Mouse (Mus musculus): ENCODE results near the gene Fat4. TPM values are rescaled to one million over a fixed set of nuclear protein-coding genes. Genes with fewer than 3 reads are reported as not detected.

The Fat4 gene
- total RNA-seq, 2 experiments from 2014 or later: 44.6 to 46.4 TPM

DNA sequence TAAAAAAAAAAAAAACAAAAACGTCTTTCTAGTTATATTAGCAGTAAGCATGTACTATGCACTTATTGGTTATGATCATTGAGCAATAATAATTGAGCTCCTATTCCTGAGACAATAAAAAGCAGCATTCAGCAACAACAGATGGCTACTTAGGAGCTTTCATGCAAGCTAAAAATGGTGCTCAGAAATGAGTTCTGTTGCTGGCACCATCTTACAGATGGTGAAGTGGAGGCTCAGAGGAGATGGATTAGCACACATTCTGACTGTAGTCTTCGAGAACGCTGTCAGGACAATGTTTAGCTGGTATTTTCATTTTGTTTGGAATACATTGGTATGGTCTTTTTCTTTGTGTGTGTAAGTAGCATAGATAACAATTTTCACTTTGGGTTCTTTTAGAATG, 20.1 kb downstream of the Fat4 start:
- DNase-seq (ENCODE audit: low spot score in 2 of 2): no peak

DNA sequence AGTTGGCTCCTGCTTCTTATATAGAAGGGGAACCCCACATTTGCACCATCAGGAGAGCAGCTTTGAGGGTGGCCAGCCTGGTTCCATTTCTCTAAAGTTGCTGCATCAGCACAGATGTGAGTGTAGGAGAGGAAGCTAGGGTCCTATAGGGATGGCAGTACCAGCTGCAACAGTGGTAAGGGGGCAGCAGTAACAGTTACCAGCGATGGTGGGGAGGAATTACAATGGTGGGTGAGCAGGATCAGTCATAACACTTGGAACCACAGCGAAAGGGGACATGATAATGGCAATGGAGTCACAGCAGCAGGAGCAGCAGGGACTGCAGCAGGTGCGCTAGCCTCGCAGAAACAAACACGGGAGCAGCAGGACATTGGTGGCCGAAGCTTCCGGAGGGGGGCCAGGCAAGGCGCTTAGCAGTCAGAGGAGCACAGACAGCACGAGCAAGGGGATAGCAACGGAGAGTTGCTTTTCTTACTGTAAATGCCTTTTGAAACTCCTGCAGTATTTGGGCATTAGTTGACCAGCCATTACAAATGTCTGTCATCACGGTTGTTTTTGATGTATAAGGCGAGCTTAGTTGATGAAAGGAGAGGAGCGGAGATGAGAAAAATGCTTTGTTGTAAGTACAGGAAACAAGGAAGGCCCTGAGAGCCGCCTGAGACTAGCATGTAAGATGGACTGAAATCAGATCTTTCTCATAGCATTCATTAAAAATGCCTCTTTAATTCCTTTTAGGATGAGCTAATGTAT, 21.1 kb downstream of the Fat4 start:
- no peak for DNase-seq (ENCODE audit: low spot score in 2 of 2)

DNA sequence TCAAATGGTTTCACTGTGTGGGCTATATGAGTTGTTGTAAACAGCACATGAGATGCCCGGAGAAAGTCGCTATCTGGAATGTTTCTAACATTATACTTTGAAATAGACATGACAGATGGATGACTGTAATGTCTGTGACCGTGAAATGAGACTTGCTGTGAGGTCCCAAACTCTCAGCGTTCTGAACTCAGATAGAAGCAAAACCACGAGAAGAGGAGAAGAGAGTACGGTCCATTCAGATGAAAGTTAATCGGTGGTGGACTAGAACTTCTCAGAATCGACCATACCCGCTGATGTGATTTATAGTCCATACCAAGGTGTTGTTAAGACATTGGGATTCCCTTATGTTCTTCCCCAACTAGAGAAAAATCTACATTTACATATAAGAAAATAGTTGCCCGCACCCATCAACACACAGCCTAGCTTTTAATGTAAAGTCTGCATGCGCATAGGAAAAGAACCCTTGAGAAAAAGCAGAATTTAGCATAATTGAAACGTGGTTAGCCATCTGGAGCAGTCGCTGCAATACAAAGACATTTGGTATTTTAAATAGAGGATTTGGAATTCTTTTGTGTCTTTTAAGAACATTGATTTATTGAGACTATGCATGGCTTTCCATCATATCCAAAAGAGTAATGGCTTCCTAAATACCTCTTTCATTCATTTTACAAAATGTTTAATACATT, 21.8 kb downstream of the Fat4 start:
- no peak for DNase-seq (ENCODE audit: low spot score in 2 of 2)

DNA sequence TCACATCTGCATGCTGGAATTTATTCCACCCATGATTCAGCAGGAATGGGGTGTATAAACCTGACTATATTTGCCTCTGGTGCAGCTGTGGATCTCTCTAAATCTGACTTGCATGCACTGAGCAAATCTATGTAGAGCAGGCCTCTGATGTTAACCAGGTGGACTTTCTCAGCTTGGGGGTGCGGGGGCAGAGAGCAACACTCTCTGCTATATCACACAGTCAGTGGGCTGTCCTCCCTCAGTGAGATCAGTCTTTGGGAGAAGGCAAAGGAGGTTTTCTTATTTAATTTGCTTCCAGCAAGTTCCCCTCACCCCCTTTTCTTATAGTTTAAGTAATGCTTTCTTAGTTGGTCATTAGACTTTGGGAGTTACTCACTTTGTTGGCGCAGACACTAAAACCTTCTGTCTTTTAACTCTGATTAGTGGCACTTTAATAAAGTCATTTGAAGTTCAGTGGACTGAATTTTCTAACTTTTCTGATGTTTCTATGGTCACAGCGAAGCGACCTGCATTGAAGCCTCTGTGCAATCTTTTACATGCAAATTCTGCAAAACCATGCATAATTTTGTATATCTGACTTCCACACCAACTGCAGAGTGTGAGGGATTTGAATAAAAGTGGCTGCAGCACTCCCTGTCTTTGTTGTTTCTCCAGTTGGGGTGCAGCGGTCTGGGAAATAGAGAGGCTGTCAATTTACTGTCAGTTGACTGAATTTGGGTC, 26.2 kb downstream of the Fat4 start:
- no peak for DNase-seq (ENCODE audit: low spot score in 2 of 2)

DNA sequence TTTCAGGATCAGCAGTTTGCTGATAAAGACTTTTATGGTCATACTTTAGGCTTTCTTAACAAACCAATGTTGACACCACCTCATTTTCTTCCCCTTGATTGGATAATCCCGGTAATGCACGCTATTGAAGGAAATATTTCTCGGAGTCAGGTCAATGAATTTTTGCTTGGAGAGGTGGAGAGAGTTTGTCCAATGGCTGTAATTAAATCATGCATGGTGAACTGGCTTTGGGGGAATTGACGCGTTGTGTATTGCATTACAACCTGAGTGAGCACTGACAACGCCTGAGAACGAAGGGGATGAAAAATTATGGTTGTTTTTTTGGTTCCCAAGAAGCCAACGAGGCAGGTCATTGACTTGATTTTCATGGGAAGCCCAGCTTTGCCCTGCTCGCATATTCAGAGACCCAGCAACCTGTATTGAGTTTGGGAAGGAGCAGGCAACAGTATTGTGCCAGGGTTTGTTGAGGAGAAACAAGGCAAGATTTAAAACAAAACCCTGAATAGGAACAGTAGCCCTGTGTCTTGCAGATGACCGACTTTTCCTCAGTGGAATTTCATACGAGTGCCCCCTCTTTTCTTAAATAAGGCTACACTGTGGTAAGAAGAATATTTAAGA, 26.9 kb downstream of the Fat4 start:
- no peak for DNase-seq (ENCODE audit: low spot score in 2 of 2)

DNA sequence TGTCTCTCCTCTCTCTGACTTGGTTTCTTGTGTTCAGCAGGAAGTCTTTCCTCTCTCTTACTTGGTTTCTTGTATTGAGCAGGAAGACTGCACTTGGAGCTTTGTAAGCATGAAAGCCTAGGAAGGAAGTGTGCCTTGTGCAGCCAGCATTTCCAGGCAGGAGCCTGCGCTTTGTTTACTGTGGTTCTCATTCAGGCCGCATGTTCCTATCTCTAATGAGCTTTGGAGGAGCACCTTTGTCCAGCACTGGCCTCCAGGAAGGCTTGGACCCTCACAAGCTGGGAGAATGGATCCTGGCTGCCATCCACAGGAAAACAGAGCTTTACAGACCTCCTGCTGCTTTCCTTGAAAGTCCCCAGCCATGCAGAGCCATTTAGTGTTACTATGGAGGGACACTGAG, 32.2 kb downstream of the Fat4 start:
- DNase-seq (ENCODE audit: low spot score in 2 of 2): peak in 1 of 2 experiments; percentile 41

DNA sequence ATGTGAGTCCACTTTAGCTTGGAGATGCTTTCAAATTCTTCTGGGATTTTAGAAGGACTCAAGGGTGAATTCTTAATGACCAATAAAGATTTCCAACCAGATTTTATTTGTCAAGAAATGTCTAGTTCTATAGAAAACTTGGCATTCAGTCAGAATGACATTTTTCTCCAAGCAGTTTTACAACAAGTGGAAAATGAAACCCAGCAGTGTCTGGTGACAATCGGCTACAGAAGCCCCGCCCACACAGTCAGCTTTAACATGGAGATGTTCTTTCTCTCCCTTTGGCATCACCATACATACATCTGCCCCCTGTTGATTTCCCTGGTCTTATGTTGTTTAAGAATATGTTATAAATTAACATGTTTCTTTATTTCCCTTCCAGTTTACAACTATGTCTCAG, 34.3 kb downstream of the Fat4 start:
- no peak for DNase-seq (ENCODE audit: low spot score in 2 of 2)

DNA sequence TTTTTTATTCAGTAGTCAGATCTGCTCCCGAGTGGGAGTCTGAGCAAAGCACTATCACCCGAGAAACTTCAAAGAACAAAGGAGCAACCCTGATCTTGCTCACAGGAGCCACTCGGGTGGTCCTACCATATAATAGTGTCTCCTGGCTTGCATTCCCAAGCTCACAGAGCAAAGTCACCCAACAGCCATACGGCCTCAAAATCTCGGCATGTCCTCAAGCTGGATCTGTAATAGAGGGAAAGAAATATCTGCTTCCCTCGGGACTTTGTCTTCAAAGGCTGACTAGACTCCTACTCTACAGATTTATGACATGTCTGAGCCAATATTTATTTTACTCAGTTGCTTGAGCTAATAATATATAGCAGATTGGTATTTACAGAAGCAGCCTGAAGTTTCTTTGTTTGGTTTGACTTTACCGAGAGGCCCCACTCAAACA, 36.5 kb downstream of the Fat4 start:
- DNase-seq (ENCODE audit: low spot score in 2 of 2): no peak

DNA sequence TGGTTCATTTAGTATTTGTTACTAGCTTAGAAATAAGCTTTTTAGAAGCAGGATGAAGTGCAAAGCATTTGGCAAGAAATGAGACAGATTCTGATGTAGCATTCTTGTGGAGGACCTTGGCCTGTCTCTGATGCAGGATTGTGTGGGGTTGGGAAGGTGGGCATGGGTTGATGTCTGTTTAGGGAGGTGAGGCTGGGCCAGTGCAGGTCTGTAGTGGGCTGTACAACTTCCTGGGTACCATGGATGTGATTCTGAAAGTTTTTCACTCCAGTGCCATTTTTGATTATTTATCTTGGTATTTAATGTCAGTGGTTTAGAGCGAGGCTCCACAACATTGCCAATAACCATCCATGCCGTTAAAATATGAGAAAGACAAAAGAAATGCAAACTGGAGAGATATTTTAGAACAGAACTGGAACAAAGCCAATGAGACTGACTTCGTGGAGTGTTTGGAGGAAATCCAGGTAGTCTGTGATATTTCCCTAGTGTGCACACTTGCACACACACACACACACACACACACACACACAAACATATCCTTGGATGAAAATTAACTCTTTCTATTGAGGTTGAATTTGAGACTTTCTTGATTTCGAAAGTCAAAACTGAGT, 41.4 kb downstream of the Fat4 start:
- no peak for DNase-seq (ENCODE audit: low spot score in 2 of 2)

DNA sequence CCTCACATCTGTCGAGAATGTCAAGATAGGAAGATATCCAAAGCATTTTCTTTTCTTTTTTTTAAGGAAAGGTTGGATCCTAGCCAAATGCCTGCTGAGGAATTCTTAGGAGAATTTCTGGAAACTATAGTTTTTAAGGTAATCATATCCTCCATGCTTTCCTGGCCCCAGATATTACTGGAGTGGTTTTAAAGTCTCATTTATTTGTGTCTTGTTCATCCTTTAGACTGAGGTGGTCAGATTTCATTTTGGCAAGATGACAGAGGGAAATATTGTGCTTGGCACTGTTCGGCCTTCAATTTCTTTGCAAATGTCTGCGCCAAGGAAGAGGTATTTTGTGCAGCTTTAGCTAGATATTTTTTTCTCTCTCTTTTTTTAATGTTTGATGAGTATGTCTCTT, 42.0 kb downstream of the Fat4 start:
- DNase-seq (ENCODE audit: low spot score in 2 of 2): no peak

DNA sequence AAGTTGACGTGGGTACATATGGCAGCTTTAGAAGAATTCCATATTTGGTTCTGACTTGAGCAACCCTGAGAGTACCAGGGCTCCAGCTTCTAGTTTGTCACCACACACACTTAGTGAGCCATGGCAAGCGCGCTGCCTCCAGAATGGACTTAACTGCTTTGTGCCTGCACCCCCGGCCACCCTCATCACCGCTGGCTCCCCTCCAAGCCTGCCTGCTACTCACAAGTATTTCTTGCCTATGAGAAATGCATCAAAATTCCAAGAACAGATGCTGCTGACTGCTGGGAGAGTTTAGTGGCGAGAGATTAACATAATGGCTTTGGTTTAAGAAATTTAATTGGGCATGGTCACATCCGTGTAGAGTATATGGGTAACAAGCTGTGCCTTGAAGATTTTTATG, 48.0 kb downstream of the Fat4 start:
- DNase-seq (ENCODE audit: low spot score in 2 of 2): peak; percentile 32 to 40

DNA sequence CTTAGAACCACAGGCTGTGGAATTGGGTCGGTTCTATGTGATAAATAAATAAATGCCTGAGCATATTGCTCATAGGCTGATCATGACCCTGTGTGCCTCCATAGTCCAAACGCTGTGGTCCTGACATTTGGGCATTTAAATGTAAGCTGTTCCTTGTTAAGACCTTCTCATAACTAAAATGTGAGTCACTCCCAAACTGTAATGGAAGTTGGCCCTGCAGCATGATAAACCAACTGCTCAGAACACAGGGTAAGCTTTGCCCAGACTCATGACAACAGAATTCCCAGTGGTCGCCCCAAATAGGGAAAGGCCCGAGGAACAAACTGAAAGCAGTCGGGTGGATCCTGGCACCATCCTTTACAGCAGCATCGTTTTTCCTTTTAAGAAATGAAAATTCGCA, 49.7 kb downstream of the Fat4 start:
- DNase-seq (ENCODE audit: low spot score in 2 of 2): no peak

DNA sequence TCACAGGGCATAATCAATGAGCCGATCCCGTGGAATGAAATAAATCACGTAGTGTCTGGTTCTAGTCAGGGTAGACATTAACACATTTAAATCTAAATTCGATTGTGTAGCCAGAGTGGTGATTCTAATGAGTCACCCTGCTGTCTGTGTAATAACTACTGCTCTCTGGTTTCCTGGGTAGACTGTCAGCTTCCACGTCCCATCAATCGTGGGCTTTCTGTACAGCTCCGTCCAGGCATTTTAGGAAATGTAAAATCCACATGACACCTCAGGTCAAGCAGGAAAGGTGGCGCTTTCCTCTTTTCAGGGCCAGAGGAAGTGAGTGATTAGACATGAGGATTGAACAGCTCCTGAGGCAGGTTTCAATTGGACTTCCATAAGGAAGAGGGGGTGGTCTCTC, 50.4 kb downstream of the Fat4 start:
- DNase-seq (ENCODE audit: low spot score in 2 of 2): no peak

DNA sequence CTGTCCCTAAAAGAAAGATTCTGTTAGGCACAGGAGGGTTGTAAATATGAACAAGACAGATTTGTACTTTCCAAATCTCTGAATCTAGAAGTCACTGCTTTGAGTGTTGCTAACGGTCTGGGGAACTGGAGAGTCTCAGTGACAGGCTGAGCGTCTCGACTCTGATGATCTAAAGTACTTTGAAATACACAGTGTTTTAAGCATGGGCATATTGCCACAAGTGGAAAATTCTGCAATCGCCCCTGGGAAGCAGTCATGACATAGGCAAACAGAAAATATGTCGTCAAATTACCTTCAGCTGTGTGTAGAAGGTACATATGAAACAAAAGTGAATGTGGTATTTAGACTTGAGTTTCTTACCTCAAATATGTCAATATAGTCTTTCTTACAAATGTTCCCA, 51.4 kb downstream of the Fat4 start:
- DNase-seq (ENCODE audit: low spot score in 2 of 2): no peak

DNA sequence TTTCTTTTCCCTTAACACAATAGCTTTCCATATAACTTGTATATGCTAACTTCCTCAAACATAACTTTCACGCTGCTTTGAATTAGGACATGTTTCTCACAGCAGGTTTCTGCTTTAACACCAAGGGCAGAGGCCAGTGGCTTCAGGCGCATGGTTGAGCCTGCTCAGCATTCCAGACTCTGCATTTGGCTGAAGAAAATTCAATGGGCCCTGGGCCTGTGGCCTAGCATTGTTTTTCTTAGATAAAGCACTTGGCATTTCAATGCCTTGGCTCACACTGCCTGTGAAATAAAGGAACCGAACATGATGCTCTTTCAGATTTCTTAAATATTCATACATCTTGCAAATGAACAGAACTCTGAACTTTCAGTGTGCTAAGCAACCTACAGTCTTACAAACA, 52.8 kb downstream of the Fat4 start:
- DNase-seq (ENCODE audit: low spot score in 2 of 2): no peak

DNA sequence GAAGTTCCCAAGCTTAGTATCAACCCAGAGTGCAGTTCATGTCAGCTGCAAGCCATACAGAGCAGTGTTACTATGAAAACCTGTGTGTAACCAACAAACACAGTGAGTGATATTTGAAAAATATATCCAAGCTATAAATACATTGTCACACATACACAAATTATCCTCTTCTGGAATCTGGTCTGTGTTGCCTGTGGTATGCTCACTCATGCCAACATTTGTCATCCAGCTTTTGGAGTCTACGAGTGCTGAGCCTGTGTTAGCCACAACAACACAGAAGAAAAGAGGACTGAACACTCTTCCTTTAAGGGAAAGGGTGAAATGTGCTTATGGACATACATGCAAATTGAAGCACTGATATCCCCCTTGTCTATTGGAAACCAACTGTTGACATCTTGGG, 53.6 kb downstream of the Fat4 start:
- no peak for DNase-seq (ENCODE audit: low spot score in 2 of 2)

DNA sequence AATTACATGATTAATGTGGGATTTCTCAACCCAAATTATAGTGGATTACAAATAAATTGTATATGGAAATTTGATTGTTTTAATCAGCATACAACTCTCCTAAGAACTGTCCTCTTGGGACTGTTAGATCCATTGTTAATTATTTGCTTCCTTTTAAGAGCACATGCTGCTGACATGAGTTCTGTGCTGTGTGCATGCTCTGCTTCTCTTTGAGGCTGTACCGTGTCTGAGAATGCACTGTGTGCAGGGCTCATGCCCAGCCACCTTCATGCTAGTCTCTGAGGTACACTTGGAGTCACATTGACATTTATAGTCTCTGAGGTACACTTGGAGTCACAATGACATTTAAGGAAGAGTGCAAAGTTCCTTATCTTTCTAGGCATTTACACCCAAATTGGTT, 58.4 kb downstream of the Fat4 start:
- no peak for DNase-seq (ENCODE audit: low spot score in 2 of 2)

DNA sequence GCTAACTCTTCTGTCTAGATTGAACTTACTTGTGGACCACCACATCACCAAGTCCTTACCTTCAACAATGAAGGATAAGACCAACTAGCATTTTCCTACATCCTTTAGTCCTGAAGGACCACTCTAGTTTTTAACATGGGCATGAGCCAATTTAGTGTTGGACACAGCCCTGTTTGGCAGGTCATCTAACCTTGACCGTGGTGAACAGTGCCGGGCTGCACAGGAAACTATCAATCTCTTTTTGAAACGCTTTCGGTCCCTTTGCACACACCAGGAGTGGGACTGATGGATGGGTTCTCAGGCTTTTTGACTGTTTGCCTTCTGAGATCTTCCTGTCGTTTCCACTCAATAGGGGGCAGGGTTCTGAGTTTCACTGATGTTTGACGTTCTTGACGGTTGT, 61.0 kb downstream of the Fat4 start:
- no peak for DNase-seq (ENCODE audit: low spot score in 2 of 2)

DNA sequence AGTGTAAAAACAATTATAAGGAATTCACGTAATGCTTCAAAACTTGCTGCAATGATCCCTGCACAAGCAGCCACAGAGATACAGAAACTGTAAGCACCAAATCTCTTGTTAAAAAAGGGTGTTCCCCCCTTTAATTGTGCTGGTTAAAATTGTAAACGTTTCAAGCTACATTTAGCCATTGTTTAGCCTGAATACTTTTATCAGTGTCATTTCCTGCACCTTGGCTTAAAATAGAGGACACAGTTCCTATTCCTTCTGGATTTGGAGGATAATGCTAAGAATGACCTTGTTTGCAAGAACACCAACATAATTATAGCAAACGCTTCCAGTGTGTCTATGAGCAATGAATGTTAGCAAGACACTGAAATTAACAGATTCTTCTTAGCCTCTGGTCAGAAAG, 65.9 kb downstream of the Fat4 start:
- no peak for DNase-seq (ENCODE audit: low spot score in 2 of 2)

DNA sequence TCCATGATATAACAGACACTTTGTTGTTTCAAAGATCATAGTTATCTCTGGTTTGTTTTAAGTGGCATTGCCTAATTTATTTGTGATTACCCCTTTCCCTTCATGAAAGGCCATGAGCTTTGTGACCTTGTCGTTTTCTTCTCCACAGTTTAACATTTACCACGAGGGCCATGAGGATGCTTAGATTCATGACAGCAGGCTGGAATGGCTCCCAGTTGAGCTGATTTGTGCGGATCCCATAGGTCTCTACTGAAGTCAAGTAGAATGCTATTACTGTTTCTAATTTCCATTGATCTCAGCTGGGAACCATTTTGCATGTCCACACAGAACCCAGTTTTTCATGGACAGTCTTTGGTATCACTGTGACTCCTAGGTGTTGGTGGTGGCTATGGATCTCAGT, 67.5 kb downstream of the Fat4 start:
- no peak for DNase-seq (ENCODE audit: low spot score in 2 of 2)

DNA sequence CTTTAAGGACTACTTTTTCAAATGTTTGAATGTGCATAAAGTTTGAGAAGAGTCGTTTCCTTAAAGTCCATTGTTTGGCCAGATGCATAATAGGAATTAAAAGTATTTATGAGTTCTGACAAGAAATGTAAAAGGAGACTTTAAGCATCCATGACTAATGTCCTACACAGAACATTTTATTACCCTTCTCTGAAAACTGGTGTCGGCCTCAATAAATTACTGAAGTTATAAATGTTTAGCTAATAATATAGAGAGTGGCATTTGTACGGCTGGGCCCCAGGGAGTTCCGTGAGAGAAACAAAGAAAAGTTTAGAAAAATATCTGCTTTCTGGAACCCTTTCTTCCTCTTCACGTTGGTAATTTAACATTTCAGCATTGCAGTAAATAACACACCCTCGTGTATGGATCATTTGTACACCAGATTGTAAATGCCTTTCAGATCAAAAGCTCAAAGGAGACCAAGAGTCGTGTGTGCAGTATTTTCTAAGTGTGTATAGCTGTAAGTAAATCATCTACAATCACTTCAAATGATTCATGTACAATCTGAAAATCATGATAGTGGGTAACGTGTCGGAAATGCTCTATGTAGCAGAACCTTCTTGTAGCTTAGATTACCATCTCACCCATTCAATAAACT, 69.4 kb downstream of the Fat4 start:
- DNase-seq (ENCODE audit: low spot score in 2 of 2): no peak

Data from layer of hippocampus, postnatal 10 days (tissue).